Mouse (Mus musculus) B cell, adult 67 days (primary cell): Measurements from ENCODE around the gene Rab11fip2. TPM values are rescaled to one million over a fixed set of nuclear protein-coding genes. Genes with fewer than 3 reads are reported as not detected.

Experiments
- total RNA-seq, 2 experiments: library from RNA; stranded (reverse); gene quantifications; 4 replicates each; pipeline ENCODE4 v1.2.4; 2023

Rab11fip2 gene
- 10 to 100 TPM; 22.4 to 27.9 TPM for total RNA-seq

DNA sequence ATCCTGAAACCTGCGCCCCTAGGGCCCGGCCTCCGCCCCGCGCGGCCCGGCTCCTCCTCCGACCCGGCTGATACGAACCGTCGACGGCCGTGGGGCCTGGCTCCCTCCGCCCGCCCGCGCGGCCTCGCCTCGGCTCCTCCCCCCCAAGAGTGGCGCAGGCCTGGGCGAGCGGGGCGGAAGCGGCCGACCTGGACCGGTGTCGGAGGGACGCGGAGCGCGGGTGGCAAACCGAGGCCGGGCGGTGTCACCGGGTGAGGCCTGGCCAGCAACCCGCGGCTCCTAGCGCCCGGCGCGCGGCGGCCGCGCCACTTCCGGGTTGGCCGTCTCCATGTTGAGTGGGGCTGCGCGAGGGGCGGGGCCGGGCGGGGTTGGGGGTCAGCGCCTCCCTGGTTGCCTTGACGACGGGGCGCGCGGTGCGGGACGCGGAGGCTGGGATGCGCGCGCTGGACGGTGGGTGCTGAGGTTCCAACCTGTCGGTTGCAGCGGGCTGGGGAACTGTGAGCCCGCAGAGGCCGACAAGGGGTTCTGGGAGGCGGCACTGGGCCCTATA, at the start of gene Rab11fip2:
Rab11fip2 (minus strand) TSS at position 333 of the 550 bp plus-strand sequence.

